Mouse (Mus musculus) heart, embryonic 14.5 days (tissue): ENCODE data around the gene Gdpd3. TPM values are rescaled to one million over a fixed set of nuclear protein-coding genes. Genes with fewer than 3 reads are reported as not detected.
A peak's percentile ranks its signal among the peaks of the same experiment; 100 is the strongest.

ENCODE experiments used
- ATAC-seq: fragments of 200-750 bp; cut with Nextera tagmentation; 2 replicates; pipeline ENCODE4 v1.8.0; 2017; ENCODE audit warnings: low read depth, moderate TSS enrichment; ENCODE audit not compliant: insufficient number of reproducible peaks, insufficient read depth, low FRiP score
- H3K27ac ChIP-seq, 2 experiments: fragments of 200-500 bp in 1 of 2; fragments of 300-500 bp in 1 of 2; sonication (generic) in 1 of 2; replicated peaks in 1 of 2; 2 replicates each; pipeline ENCODE4 v1.5.1; 2012 to 2014; ENCODE audit warnings: low read depth in 2 of 2, low read length in 2 of 2, control low read depth in 1 of 2, mild to moderate bottlenecking in 1 of 2, mixed read lengths in 1 of 2; ENCODE audit not compliant: control insufficient read depth in 1 of 2, insufficient read depth in 1 of 2
- H3K27me3 ChIP-seq: fragments of 300-500 bp; sonication (generic); 2 replicates; pipeline ENCODE4 v1.6.1; 2014; ENCODE audit warnings: mild to moderate bottlenecking, low read length, control low read depth; ENCODE audit not compliant: control insufficient read depth, insufficient read depth
- H3K36me3 ChIP-seq: fragments of 300-500 bp; sonication (generic); 2 replicates; pipeline ENCODE4 v1.6.1; 2014; ENCODE audit warnings: mild to moderate bottlenecking, control low read depth, low read length, mixed read lengths; ENCODE audit not compliant: control insufficient read depth, insufficient read depth
- H3K4me1 ChIP-seq, 2 experiments: fragments of 200-500 bp in 1 of 2; fragments of 300-500 bp in 1 of 2; sonication (generic) in 1 of 2; 2 replicates each; pipeline ENCODE4 v1.6.1; 2012 to 2014; ENCODE audit warnings: low read length in 2 of 2, control low read depth in 1 of 2, mixed read lengths in 1 of 2; ENCODE audit not compliant: control insufficient read depth in 2 of 2, insufficient read depth in 2 of 2
- H3K4me2 ChIP-seq: fragments of 300-500 bp; sonication (generic); 2 replicates; pipeline ENCODE4 v1.6.1; 2014; ENCODE audit warnings: mild to moderate bottlenecking, low read length
- H3K4me3 ChIP-seq, 2 experiments: fragments of 200-500 bp in 1 of 2; fragments of 300-500 bp in 1 of 2; sonication (generic) in 1 of 2; 2 replicates each; pipeline ENCODE4 v1.5.1; 2012 to 2014; ENCODE audit warnings: low read length in 2 of 2, mild to moderate bottlenecking in 2 of 2, control low read depth in 1 of 2, low read depth in 1 of 2, moderate library complexity in 1 of 2; ENCODE audit not compliant: control insufficient read depth in 1 of 2, insufficient read depth in 1 of 2
- H3K9ac ChIP-seq: fragments of 300-500 bp; sonication (generic); 2 replicates; pipeline ENCODE4 v1.6.1; 2014; ENCODE audit warnings: mild to moderate bottlenecking, low read length
- H3K9me3 ChIP-seq: fragments of 300-500 bp; sonication (generic); 2 replicates; pipeline ENCODE4 v1.6.1; 2016; ENCODE audit warnings: low read length, control low read depth; ENCODE audit not compliant: control insufficient read depth
- WGBS: fragments of 180-500 bp; shearing (Covaris S2); extraction: QIAGEN DNeasy Blood & Tissue Kit; methylation state at CpG from one replicate; pipeline ENCODE4 v1.1.7; 2014; 5-methylcytosine and 5-hydroxymethylcytosine counted together
- polyA plus RNA-seq: library from polyadenylated mRNA; unstranded; fragments of >200 nt; fragmentation: Nextera tagmentation; extraction: Ambion mirVana; gene quantifications from 2 replicates; pipeline ENCODE4 v1.2.1, GENCODE M21; 2014

The Gdpd3 gene
- polyA plus RNA-seq, 1 experiment from 2014 or later: 2.7 TPM

DNA sequence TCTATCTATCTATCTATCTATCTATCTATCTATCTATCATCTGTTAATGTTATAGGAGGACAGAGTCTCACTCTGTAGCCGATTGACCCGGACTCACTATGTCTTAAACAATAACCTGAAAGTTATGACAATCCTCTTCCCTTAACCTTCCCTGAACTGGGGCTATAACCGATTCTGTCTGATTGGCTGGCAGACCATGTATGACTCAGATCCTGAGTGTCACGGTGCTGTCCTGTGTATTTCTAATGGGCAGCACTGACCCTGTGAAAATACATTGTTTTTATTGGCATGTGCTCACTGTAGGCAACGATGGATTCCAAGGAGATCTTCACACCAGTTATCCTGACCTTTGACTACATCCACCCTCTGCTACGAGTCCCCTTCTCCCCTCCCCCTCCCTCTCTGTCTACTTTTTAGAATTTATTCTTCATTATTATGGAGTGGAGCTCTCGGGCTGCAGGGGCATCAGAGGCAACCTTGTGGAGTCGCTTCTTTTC, 49.6 kb downstream of the Gdpd3 start:
- Histone ChIP-seq H3K4me1 (no peaks in the 10 kb centered on the region), H3K4me2 (no peak overlapping the region), H3K4me3 (no peak overlapping the region), H3K9ac (no peak overlapping the region), H3K27ac (no peak overlapping the region), H3K9me3 (no peaks in the 10 kb centered on the region), H3K36me3 (no peaks in the 10 kb centered on the region), H3K27me3 (no peaks in the 10 kb centered on the region)
- ATAC-seq: no peak
- 57% methylated on average over 8 of the region's 8 CpGs for WGBS

DNA sequence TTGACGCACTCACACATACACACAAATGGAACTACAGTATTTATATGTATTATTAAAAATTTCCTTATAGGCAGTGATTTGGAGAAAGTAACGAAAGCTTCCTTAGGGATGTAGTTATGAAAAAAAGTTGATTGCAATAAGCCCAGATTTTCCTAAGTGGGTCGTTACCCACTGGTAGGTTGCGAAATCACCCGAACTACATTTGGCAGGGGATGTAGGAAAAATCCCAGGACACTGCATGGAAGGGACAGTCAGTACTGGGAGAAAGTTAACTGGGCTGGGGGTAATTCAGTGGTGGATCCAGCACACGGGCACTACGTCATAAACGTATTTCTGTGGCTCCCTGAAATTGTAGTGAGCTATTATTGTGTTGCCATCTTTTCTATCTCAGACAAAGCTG, 50.4 kb downstream of the Gdpd3 start:
- Histone ChIP-seq H3K4me2 (no peak overlapping the region), H3K9ac (no peak overlapping the region), H3K4me3 (no peak overlapping the region), H3K4me1 (no peaks in the 10 kb centered on the region), H3K36me3 (no peaks in the 10 kb centered on the region), H3K27me3 (0 out of 2 replicates have a peak, but pooled peaks cover 3% of the 10 kb centered on the region), H3K9me3 (no peaks in the 10 kb centered on the region), H3K27ac (no peak overlapping the region)
- no peak for ATAC-seq
- WGBS: 81% methylated on average over 8 of the region's 8 CpGs

DNA sequence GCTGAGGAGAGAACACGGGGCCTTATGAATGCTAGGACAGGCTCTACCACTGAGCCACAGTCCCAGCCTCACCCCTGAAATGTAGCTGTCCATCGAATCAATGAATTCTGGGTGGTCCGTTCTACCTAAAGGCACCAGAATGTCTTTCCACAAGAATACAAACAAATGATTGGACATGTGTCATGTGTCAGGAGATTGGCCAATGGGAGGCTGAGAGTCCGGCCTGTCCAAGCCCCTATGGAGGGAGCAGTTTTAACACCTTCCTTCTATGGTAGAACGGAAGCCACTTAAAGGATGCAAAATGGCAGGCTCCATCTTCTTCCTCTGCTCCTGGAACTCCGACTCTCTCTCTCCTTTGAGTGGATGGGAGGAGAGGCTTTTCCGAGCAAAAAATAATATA, 51.5 kb downstream of the Gdpd3 start:
- Histone ChIP-seq H3K4me1 (no peaks in the 10 kb centered on the region), H3K9me3 (no peaks in the 10 kb centered on the region), H3K27me3 (peaks cover 6% of the 10 kb centered on the region), H3K36me3 (no peaks in the 10 kb centered on the region), H3K27ac (no peak overlapping the region), H3K4me2 (no peak overlapping the region), H3K4me3 (no peak overlapping the region), H3K9ac (no peak overlapping the region)
- ATAC-seq: no peak
- WGBS: 78% methylated on average over 7 of the region's 7 CpGs

DNA sequence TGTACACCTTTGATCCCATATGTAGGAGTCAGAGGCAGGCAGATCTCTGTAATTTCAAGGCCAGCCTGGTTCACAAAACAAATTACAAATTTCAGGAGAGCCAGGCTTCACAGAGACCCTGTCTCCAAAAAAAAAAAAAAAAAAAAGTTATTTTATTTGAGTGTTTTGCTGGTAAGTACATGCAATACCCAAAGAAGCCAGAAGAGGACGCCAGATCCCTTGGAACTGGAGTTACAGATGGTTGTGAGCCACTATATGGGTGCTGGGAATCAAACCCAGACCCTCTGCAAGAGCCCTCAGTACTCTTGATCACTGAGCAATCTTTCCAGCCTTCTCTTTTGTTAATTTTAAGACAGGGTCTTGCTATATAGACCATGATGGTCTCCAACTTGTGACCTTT, 52.7 kb downstream of the Gdpd3 start:
- peaks cover 18% of the 10 kb centered on the region for H3K27me3 ChIP-seq
- peaks cover 0 to 4% of the 10 kb centered on the region in 2 experiments; a peak in 2 of 4 replicates for H3K4me1 ChIP-seq
- no peak overlapping the region for H3K4me3 ChIP-seq
- no peaks in the 10 kb centered on the region for H3K9me3 ChIP-seq
- no peak overlapping the region for H3K27ac ChIP-seq
- H3K4me2 ChIP-seq: no peak overlapping the region
- 35% methylated on average over 1 of the region's 1 CpGs for WGBS
- H3K36me3 ChIP-seq: no peaks in the 10 kb centered on the region
- no peak overlapping the region for H3K9ac ChIP-seq
- ATAC-seq: no peak

DNA sequence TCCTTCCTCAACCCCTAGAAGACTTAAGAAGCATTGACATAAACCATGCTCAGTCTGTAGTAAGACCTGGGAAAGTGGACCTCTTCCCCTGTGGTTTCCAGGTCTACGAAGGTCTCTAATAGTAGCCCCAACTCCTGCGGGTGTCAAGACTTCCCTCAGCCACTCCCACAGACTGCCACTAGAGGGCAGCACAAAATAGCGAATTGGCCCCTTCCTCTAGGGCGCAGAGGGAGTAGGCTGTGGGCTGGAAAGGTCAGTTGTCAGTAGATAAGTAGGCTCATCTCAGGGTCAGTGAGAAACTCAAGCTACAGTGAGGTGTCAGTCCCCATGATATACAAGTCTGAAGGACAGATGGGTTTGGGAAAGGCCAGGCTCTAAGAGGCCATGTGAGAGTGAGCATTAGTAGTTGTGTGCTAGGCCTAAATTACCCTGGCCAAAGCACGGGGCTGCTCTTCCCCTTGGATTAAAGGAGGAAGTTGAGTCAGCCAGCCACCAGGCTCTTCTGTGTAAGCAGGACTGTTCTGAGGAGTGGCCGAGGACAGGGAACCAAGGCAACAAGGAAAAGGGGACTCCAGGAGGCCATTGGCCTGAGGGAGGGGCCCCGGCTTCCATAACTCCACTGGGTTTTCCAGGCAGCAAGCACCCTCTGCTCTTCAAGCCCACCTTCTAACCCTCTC, 55.8 kb downstream of the Gdpd3 start:
- 0 out of 2 replicates have a peak, but pooled peaks have one; percentile 26 for ATAC-seq
- H3K9me3 ChIP-seq: no peaks in the 10 kb centered on the region
- 24% methylated on average over 7 of the region's 7 CpGs for WGBS
- H3K4me3 ChIP-seq: no peak overlapping the region
- no peak overlapping the region for H3K4me2 ChIP-seq
- H3K36me3 ChIP-seq: no peaks in the 10 kb centered on the region
- peaks cover 0 to 4% of the 10 kb centered on the region in 2 experiments; a peak in 2 of 4 replicates for H3K4me1 ChIP-seq
- H3K27me3 ChIP-seq: peaks cover 39% of the 10 kb centered on the region
- H3K9ac ChIP-seq: no peak overlapping the region
- no peak overlapping the region for H3K27ac ChIP-seq

DNA sequence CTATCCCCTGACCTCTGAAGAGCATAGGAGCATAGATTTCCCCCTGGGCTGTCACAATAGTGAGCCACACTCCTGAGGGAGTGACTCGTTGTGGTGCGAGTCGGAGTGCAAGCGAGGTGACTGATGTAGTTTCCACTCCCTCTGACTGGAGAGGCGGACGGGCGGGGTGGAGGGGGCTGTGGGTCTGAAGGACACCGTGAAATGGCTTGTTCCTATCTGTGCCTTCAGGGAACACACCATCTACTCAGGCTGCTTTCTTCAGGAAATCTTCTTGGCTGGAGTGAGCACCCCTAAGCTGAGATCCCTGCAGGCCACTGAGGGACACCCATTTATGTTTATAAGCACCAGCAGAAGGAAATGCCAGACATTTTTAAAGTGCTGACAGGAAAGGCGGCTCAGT, 56.6 kb downstream of the Gdpd3 start:
- Histone ChIP-seq H3K4me1 (peaks cover 0 to 4% of the 10 kb centered on the region in 2 experiments; a peak in 2 of 4 replicates), H3K9me3 (no peaks in the 10 kb centered on the region), H3K9ac (no peak overlapping the region), H3K4me3 (no peak overlapping the region), H3K36me3 (no peaks in the 10 kb centered on the region), H3K27ac (no peak overlapping the region), H3K27me3 (peaks cover 39% of the 10 kb centered on the region), H3K4me2 (no peak overlapping the region)
- 15% methylated on average over 9 of the region's 9 CpGs for WGBS
- ATAC-seq: no peak

DNA sequence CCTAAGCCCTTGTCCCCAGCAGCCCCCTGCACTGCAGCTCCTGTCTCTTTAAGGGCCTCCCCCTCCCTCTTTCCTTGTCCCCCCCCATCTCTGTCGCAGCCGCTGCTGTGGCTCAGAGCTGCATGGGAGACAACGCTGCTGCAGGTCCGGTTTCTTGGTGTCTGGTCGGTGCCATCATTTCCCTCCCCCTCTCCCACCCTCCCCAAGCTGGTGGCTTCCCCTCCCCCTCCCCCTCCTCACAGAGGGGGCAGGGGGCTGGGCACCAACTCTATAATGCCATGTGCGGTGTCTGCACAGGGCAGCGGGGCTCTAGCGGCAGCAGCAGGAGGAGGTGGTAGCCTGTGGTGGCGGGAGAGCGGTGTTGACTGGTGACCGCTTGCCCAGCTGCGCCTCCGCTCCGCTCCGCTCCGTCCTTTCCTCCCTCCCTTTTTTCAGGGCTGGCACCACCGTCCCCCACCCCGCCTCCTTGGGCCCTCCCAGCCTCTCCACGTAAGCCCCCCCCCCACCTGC, 57.1 kb downstream of the Gdpd3 start:
- peaks cover 39% of the 10 kb centered on the region for H3K27me3 ChIP-seq

More for the DNA sequence above, 57.1 kb downstream of the Gdpd3 start:
- Histone ChIP-seq H3K4me1 (peaks cover 0 to 4% of the 10 kb centered on the region in 2 experiments; a peak in 2 of 4 replicates), H3K4me2 (peak overlapping the region; percentile 57), H3K4me3 (peak overlapping the region in 1 of 2 experiments; percentile 27; a peak in 2 of 4 replicates), H3K9ac (0 out of 2 replicates have a peak overlapping the region, but pooled peaks have one; percentile 8), H3K27ac (no peak overlapping the region), H3K9me3 (no peaks in the 10 kb centered on the region), H3K36me3 (no peaks in the 10 kb centered on the region)
- ATAC-seq: no peak
- 4% methylated on average over 18 of the region's 19 CpGs for WGBS
